Mouse (Mus musculus): ENCODE measurements around the gene Nlgn1.
A peak's percentile ranks its signal among the peaks of the same experiment; 100 is the strongest.

Gene Nlgn1

DNA sequence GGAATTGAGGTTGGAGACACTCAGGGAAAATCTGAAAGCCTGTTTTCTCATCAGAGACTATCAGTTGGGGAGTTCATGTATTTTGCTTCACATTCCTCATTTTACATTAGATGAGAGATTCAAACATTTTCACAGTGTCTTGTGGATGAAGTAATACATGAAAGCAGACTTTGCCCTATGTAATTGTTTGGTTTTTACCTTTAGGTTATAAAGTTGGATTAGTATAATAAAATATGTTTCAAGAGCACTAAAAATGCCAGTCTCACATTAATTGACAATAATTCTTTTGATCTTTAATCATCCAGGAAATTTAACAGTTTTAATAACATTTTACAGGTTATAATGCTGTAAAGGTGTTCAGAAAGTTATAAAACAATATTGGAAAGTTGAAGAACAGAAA lies 262.9 kb downstream of the Nlgn1 start:
- DNase-seq (ENCODE audit: low spot score) = no peak

DNA sequence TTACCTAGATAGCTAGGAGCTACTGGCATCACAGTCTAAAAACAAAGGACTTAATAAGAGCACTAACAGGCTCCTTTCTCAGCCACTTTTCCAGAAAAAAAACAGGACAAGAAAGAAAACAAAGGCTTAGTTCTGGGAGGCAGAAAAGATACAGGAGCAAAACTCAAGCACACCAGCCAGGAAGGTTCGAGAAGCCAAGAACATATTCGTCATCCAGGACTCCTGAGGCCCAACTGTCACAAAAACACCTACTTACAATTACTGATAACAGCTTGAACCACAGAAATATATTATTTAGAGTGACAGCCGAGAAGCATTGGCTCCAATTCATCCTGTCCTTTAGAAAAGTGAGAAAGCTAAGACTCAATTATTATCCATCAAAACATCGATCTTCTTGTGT lies 281.5 kb downstream of the Nlgn1 start:
- no peak for DNase-seq (ENCODE audit: low spot score)

GRCm38 (mm10) chr3:26042966-26043365 lies 289.3 kb downstream of the Nlgn1 start:
- DNase-seq (ENCODE audit: low spot score) = no peak

DNA sequence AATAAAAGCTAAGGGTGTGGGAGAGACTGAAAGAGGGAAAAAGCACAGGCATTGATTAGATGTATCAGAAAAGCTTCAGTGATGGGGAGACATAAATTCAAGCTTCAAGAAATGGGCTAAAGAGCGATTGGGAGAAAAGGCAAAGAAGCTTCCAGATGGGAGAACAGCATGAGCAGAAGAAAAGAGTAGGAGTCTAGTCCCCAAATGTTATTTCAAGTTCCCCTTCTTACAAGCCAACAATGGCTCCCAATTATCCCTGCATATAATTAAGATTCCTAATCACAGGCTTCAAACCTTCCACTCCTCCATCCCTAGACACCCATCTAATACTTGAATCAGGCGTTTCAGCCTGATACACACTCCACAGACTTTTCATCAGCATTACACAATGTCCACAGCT lies 292.6 kb downstream of the Nlgn1 start:
- no peak for DNase-seq (ENCODE audit: low spot score)

- DNase-seq (ENCODE audit: low spot score) = no peak
Observed at GRCm38 (mm10) chr3:26026025-26026424, 306.2 kb downstream of the Nlgn1 start.

GRCm38 (mm10) chr3:26023217-26023616 lies 309.0 kb downstream of the Nlgn1 start:
- DNase-seq (ENCODE audit: low spot score) = no peak

DNA sequence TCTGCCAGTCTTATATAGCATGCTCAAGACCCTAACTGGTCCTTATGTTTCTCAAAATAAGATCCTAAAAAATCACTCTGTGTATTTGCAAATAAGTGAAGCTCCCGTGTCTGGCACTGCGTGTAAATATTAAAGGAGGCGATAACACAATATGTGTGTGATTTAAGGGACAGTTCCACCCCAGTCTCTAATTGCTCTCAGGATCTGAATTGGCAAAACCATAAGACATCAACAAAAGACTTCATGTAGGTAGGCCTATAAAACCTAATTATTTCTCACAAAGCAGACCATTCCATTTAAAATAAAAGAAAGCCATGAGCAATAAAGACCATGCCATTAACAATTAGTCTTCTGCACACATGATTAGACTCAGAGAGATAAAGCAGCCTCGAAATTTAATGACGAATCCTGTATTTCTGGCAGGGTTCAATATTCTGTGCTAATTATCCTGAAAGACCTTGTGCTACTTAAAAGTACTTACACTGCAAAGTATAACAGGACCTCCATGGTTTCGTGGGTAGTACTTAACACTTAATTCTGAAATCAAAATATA lies 310.6 kb downstream of the Nlgn1 start:
- DNase-seq (ENCODE audit: low spot score) = no peak

- no peak for DNase-seq (ENCODE audit: low spot score)
Observed at GRCm38 (mm10) chr3:26011310-26012078, 320.8 kb downstream of the Nlgn1 start.

DNA sequence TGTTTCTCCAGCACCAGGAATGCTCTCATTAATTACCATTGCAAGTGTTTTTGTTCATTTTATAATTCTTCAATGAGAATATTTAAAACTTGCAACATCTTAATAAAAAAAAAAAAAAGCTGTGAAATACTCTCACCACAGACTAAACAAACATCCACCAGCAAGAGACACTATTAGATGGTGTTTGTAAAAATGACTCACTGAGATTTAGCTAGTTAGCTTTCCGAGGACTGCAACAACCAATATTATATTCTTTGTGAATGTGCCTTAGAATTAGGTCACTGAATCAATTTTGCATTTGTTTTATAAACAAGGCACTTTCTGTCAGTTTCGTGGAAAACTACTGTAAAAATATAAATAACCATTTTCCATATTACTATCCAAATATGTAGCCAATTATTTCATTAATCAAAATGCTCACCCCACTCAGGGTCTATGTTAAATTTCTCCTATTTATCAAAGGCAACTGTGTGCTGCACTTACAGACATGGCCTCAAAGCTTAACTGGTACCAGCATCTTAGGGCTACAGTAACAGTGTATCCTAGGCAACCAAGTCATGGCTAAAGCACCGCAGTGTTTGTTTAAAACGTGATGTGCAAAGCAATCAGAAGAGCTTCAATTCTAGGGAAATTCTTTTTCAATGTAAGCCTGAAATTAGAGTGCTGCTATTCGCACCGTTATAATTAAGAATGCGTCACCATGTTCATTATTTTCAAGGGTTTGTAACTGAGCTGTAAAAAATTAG lies 329.2 kb downstream of the Nlgn1 start:
- no peak for DNase-seq (ENCODE audit: low spot score)

DNA sequence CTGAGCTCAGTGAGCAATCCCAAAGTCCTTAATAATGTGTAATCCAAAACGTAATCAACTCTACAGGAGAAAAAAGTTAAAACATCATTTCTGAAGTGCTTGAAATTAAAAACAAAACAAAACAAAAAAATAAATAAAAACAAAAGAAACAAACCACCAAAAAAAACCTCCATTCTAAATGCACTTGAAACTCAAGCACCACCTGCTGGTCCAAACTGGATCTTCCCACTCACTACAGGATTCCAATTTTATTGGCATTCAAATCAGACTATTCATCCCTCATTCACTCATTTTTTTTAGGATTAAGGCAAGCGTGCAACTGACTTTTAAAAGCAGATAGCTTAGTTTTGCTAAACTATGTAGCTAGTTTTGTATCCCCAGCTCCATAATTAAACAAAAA lies 329.9 kb downstream of the Nlgn1 start:
- DNase-seq (ENCODE audit: low spot score) = peak; percentile 12

DNA sequence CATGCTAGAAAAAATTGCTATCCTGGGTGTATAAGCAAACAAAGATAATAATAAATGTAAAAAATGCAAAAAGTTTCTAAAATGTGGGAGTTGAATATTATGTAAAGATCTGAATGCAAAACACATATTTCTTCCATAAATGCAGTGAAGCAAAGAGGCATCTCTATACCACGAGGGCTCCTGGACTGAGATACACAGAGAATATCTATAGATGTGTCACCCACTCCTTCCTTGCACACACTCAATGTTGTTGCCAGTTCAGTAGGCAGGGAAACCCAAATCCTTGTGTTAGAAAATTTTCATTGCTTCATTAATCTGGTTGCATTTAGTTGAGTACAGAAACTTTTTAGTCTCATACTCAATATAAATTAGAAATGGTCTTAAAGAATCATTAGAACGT lies 364.7 kb downstream of the Nlgn1 start:
- DNase-seq (ENCODE audit: low spot score) = no peak

- DNase-seq (ENCODE audit: low spot score) = no peak
Observed at GRCm38 (mm10) chr3:25964237-25964636, 368.0 kb downstream of the Nlgn1 start.

- DNase-seq (ENCODE audit: low spot score) = no peak
Observed at GRCm38 (mm10) chr3:25963568-25963967, 368.7 kb downstream of the Nlgn1 start.

- DNase-seq (ENCODE audit: low spot score) = no peak
Observed at GRCm38 (mm10) chr3:25916535-25916934, 415.7 kb downstream of the Nlgn1 start.

DNA sequence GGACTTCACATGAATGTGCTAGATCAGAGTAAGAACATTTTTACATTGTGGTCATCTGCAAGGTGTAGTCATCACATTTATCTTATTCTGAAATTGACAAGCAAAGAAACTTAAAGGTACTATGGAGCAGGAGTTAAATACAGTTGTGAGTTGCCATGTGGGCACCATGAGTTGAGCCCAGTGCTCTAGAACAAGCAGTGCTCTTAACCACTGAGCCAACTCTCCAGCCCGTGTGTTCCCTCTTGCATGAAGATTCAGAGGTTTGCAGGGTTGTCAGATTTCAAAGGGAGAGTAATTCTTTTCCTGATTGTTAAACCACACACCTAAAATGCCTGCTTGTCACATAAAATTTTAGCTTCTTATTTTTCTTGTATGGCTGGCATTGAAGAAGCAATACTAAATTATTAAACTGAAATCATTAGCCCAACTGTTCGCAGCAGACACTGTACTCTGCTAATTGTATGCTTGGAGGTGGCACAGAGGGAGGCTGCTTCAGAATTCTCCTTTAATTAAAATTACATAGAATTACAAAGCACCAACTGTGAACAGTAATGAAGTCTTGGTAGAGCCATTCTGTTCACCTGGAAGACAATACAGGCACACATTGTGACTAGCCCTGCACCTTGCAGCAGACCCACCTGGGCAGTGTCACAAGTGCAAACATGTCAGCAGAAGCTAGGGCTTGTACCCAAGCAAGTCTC lies 417.7 kb downstream of the Nlgn1 start:
- DNase-seq (ENCODE audit: low spot score) = no peak

DNA sequence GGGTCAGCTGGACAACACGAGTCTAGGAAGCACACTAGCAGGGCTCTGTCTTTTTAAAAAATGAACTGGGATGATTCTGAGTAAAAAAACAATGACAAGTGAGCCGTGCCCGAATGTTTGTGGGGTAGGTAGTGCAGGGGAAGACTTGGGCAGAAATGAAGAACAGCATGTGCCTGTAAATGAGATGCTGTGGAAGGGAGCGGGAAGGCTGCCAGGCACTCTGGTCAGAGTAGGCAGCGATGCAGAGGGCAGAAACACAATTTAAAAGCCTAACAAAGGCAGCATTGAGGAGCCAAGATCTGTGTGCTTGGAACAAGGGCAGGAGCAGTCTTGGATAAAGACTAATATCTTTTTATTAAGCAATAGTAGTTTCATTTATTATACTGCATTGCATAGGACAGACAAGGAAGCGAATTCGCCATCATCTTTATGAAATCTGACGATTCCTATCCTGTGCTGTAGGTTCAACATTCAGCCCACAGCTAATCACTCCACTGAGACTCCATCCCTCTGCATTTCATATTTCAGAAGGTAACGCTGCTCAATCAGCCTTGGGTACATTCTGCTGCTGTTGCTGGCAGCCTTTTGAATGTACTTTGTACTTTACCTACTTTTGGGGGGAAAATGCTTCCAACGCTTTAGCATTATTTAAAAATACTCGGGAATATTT lies 429.0 kb downstream of the Nlgn1 start:
- DNase-seq (ENCODE audit: low spot score) = no peak

GRCm38 (mm10) chr3:25897456-25897855 lies 434.8 kb downstream of the Nlgn1 start:
- DNase-seq (ENCODE audit: low spot score) = no peak

GRCm38 (mm10) chr3:25884797-25885196 lies 447.5 kb downstream of the Nlgn1 start:
- DNase-seq (ENCODE audit: low spot score) = no peak

- DNase-seq (ENCODE audit: low spot score) = peak; percentile 6
Observed at GRCm38 (mm10) chr3:25869161-25869560, 463.1 kb downstream of the Nlgn1 start.

DNA sequence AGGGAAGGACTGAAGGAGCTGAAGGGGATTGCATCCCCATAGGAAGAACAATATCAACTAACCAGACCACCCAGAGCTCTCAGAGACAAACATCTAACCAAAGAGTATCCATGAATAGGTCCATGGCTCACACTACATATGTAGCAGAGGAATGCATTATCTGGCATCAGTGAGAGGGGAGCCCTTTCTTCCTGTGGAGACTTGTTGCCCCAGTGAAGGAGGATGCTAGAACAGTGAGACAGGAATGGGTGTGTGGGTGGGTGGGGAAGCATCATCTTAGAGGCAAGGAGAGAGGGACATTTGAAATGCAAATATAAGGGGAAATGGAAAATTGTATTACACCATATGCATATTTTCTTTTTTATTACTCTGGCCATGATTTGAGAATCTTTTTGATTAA lies 473.9 kb downstream of the Nlgn1 start:
- no peak for DNase-seq (ENCODE audit: low spot score)

DNA sequence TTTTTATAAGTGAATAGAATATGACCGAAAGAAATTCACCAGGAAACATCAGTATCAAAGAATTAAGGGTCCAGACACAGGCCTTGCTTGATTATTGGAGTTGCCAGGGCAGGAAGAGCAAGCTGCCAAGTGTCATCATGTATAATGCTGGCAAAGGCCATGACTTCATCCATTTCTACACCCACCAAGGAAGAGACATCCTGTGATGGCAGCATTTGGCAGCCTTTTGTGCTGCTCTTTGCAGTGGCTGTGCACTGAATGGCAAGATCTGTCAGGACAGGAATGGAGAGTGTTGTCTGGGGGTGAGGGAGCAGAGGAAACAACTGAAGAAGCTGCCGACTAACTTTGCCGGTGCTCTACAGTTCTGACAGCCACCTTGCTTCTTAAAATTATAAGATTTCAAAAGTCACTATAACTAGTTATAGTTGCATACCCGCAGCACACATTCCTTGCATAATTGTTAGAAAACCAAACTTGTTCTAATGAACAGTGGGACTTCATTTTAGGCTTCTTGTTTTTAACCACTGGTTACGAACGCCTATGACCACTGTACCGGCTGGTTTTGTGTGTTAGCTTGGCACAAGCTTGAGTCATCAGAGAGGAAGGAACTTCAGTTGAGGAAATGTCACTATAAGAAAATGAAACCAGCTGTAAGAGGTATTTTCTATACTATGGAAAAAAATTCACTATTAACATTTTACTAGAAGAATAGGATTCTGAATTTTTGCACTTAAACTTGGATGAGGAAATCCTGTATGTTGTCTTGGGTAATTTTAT lies 487.4 kb downstream of the Nlgn1 start:
- DNase-seq (ENCODE audit: low spot score) = no peak

Measured in embryo, embryonic 10 days (tissue).